Mouse (Mus musculus): ENCODE data around the gene Btg1.
A peak's percentile ranks its signal among the peaks of the same experiment; 100 is the strongest.

Btg1 gene

GRCm38 (mm10) chr10:96616709-96617116 is at the start of gene Btg1:
TSS of gene Btg1 (plus strand) at chr10:96617006.
- DNase-seq (ENCODE audit: inconsistent ontology term): peak; percentile 100

DNA sequence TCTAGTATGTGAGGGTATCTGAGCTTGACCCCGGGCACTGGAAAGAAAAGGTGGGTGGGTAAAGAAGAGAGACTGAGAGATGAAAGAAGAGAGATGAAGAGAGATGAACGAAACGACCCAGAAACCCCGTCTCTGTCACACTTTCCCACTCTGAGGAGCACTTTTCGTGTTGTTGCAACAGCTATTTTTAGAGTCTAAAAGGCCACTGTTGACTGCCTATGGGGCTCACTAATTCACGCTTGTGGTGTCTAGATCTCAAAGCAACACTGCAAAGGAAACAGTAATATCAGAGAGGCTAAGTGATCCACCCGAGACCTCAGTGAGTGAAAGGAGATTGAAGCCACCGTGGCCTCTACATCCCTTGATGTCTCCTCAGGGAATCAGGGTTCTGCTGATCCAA is 47.3 kb upstream of the Btg1 start:
- DNase-seq (ENCODE audit: inconsistent ontology term): no peak

DNA sequence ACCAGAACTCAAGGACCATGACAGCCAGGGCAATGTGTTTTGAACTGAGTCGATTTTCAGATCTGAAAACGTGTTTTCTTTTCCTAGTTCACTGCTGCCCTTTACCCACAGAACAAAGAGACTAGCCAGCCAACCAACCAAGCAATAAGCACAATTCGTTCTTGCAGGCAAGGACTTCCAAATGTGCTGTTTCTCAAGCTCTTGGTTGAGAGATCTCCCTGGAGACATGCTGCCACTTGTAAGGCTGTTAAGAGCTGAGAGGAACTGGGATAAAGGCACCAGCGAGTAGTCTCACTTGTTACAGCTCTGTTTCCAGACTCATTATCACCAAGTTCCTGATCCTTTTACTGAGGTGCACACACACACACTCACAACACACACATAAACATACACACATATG is 45.6 kb upstream of the Btg1 start:
- no peak for DNase-seq (ENCODE audit: inconsistent ontology term)

GRCm38 (mm10) chr10:96574786-96575185 is 42.0 kb upstream of the Btg1 start:
- no peak for DNase-seq (ENCODE audit: inconsistent ontology term)

GRCm38 (mm10) chr10:96575338-96575737 is 41.5 kb upstream of the Btg1 start:
- DNase-seq (ENCODE audit: inconsistent ontology term): no peak

GRCm38 (mm10) chr10:96578924-96579323 is 37.9 kb upstream of the Btg1 start:
- DNase-seq (ENCODE audit: inconsistent ontology term): no peak

GRCm38 (mm10) chr10:96579436-96579835 is 37.4 kb upstream of the Btg1 start:
- DNase-seq (ENCODE audit: inconsistent ontology term): no peak

GRCm38 (mm10) chr10:96580246-96580645 is 36.6 kb upstream of the Btg1 start:
- no peak for DNase-seq (ENCODE audit: inconsistent ontology term)

- DNase-seq (ENCODE audit: inconsistent ontology term): no peak
Measured at GRCm38 (mm10) chr10:96581232-96581631, 35.6 kb upstream of the Btg1 start.

DNA sequence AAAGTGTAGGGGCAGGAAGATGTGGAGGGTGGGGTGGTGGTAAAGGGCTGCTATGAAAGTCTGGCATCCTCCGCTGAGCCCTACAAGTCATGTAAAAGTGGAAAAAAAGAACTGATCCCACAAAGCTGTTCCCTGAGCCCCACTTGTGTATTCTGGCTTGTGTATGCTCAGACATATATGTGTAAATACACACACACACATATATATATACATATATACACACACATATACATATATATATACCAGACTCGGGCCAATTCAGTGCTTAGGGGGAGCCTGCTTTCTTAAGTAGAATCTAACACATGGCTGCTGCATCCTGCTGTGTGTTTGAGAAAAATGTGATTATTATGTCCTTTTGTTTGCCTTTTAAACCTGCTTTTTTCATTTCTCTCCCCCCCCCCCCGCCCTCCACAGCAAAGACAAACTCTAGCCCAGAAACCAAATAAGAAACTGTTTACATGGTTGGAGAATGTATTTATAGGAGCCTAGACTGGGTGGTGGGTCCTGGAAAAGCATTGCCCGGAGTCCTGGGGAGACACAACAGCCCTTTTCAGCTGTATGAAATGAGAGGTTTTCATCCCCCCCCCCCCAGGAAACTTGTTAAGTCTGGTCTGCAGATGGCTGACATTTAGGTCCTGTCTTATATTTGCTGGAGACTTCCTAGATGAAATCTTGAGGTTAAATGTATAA is 30.5 kb upstream of the Btg1 start:
- no peak for DNase-seq (ENCODE audit: inconsistent ontology term)

DNA sequence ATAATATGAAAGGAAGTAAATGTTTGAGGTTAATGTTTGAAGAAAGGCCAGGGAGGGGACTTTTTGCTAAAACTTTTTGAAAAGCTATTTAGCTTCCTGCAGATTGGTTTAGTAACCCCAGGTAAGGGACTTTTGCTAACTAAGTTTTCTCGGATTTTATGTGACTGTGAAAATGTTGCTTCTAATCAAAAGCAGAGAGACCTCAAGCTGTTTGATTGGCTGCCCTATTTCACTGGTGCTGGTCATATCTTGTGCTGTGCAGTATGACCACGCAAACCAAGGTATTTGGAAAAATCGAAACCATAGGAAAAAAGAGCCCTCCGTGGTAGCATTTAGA is 30.0 kb upstream of the Btg1 start:
- no peak for DNase-seq (ENCODE audit: inconsistent ontology term)

- DNase-seq (ENCODE audit: inconsistent ontology term): no peak
Measured at GRCm38 (mm10) chr10:96588233-96588632, 28.6 kb upstream of the Btg1 start.

GRCm38 (mm10) chr10:96589781-96590180 is 27.0 kb upstream of the Btg1 start:
- DNase-seq (ENCODE audit: inconsistent ontology term): no peak

DNA sequence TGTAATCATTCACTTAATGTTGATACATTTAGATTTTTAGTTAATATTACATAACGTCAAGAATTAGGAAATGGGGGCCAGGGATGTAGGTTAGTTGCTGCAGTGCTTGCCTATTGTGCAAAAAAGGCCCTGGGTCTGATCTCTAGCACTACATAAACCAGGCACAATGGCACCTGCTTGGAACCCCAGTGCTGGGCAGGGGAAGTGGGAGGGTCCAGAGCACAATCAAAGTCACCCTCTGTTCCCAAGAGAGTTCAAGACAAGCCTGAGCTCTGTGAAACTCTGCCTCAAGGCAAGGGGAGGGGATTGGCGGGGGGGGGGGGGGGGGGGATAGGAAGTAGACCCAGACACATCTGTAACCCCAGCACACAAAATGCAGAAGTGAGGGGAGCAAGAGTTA is 24.7 kb upstream of the Btg1 start:
- no peak for DNase-seq (ENCODE audit: inconsistent ontology term)

GRCm38 (mm10) chr10:96595435-96596132 is 21.2 kb upstream of the Btg1 start:
- DNase-seq (ENCODE audit: inconsistent ontology term): no peak

DNA sequence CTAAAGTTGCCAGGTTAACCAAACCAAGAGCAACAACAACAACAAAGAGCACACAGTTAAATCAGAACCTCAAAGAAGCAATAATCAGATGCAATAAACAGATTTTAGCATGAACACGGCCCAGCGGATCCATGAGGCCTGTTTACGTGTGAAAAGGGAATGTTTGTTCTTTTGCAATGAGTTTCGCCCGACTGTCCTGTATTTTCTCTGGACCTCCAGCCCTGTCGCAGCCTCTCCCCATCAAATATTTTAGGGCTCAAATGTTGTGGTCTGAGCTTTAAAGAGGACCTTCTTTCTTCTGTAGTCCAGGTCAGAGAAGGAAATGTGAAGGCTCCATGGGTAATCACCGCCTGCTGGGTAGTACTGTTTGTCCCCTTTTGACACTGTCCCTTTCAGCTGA is 20.4 kb upstream of the Btg1 start:
- no peak for DNase-seq (ENCODE audit: inconsistent ontology term)

DNA sequence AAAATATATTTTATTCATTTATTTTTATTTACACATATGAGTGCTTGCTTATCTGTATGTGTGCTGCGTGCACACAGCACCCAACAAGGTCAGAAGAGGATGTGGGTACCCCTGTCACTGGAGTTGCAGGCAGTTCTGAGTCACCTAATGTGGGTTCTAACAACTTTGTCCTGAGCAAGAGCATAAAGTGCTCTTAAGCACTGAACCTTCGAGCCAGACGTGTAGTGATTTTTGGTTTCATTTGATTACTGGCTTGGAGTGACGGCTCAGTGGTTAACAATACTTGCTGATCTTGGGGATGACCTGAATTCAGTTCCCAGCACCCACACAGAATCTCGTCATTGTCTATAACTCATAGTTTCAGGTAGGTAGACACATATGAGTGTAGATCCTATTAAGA is 17.2 kb upstream of the Btg1 start:
- no peak for DNase-seq (ENCODE audit: inconsistent ontology term)

DNA sequence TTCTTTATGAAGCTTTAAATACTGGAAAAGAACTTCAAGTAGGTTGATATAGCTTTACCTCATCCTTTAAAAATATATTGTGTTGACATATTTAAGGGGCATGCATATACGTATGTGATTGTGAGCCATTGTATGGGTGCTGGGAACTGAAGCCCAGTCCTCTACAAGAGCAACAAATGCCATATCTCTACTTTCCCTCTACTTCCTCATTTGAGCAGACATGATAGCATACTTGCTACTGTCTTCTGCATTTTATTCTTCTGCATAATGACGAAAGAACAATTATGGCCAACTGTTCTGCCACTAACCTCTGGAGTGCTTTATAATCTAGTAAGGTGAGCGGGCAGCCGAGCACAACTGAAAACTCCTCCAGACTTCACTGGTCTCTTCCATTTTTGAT is 15.1 kb upstream of the Btg1 start:
- DNase-seq (ENCODE audit: inconsistent ontology term): no peak

GRCm38 (mm10) chr10:96602339-96602738 is 14.5 kb upstream of the Btg1 start:
- DNase-seq (ENCODE audit: inconsistent ontology term): no peak

- no peak for DNase-seq (ENCODE audit: inconsistent ontology term)
Measured at GRCm38 (mm10) chr10:96605168-96605567, 11.6 kb upstream of the Btg1 start.

DNA sequence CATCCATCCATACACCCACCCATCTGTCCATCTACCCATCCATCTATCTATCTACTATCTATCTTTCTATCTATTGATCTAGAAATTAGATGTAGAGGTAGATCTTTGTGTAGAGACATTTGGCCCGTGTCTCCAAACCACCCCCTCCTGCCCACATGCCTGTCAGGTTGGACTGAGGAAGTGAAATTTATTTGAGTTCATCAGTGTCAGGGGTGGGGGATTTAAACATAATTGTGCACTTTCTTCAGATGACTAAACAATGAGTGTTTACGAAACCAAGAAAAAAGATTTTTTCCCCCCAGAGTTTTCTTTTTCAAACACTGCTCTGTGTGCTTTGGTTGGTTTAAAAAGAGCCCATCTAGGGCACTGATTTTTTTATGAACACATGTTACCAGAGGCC is 10.9 kb upstream of the Btg1 start:
- no peak for DNase-seq (ENCODE audit: inconsistent ontology term)

DNA sequence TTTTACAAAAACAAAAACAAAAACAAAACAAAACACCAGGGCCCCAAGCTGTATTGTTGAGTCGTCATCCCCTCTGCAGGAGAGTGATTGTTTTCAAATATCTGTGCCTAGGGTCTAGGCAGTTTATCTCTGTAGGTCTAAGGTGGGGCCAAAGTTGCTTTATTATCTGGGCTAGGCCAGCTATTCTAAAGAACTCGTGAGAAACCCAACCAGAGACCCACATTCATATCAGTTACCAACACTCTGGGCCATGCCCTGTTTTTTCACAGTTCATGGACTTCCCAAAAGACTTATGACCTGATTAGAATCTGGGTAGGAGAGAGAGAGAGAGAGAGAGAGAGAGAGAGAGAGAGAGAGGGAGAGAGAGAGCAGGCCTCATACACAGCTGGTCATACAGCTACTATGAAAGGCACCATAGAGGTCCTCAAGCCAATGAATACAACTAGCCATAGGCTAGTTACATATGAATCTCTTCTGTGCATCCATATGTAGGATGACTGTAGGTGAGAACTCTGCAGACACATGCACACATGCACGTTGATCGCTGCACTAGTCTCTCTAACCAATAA is 9.1 kb upstream of the Btg1 start:
- DNase-seq (ENCODE audit: inconsistent ontology term): no peak

All from Muller cell, postnatal 12 days (primary cell).